Mouse (Mus musculus): ENCODE data around the gene Rab20. TPM values are rescaled to one million over a fixed set of nuclear protein-coding genes. Genes with fewer than 3 reads are reported as not detected.
A peak's percentile ranks its signal among the peaks of the same experiment; 100 is the strongest.

Rab20 gene
- polyA plus RNA-seq, 1 experiment = 1.2 TPM

GRCm38 (mm10) chr8:11419645-11420044 lies 58.9 kb downstream of the Rab20 start:
- Histone ChIP-seq H3K4me3 (ENCODE audit: insufficient read depth, low read length) (no peak overlapping the region), H3K27ac (ENCODE audit: insufficient read depth, low read length) (no peak overlapping the region), H3K4me1 (ENCODE audit: control insufficient read depth, insufficient read depth, low read length) (peaks cover 16% of the 10 kb centered on the region)
- TF ChIP-seq POLR2A (IDR thresholded peaks at IDR 0.05; ENCODE audit: extremely low read depth, insufficient read depth, low read length) (no peak), CTCF (IDR thresholded peaks at IDR 0.05; ENCODE audit: extremely low read depth, insufficient read depth, low read length) (peak; percentile 59)

DNA sequence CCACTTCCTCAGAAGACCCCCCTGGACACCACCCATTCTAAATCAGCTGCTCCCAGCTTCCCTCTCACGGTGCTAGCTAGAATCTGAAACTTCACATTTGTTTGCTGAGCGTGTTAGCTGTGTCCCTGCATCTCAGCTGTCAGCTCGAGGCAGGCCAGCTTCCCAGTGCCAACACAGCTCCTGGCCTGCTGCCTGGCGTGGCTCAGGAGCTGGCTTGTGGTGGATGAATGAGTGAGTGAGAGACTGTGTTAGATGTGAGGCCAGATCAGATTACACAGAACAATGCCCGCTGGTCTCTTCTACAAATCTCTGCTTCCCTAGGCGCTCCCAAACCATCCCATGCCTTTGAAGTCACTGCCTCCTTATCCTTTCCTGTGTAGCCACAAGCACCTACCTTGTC lies 59.3 kb downstream of the Rab20 start:
- TF ChIP-seq CTCF (IDR thresholded peaks at IDR 0.05; ENCODE audit: extremely low read depth, insufficient read depth, low read length) = no peak
- no peak for TF ChIP-seq POLR2A (IDR thresholded peaks at IDR 0.05; ENCODE audit: extremely low read depth, insufficient read depth, low read length)
- no peak overlapping the region for H3K27ac ChIP-seq (ENCODE audit: insufficient read depth, low read length)
- H3K4me3 ChIP-seq (ENCODE audit: insufficient read depth, low read length) = no peak overlapping the region
- peaks cover 17% of the 10 kb centered on the region for H3K4me1 ChIP-seq (ENCODE audit: control insufficient read depth, insufficient read depth, low read length)

- no peak for TF ChIP-seq POLR2A (IDR thresholded peaks at IDR 0.05; ENCODE audit: extremely low read depth, insufficient read depth, low read length)
- no peak for TF ChIP-seq CTCF (IDR thresholded peaks at IDR 0.05; ENCODE audit: extremely low read depth, insufficient read depth, low read length)
- Histone ChIP-seq H3K27ac (ENCODE audit: insufficient read depth, low read length) (0 out of 2 replicates have a peak overlapping the region, but pooled peaks have one; percentile 8), H3K4me1 (ENCODE audit: control insufficient read depth, insufficient read depth, low read length) (peaks cover 16% of the 10 kb centered on the region), H3K4me3 (ENCODE audit: insufficient read depth, low read length) (no peak overlapping the region)
Observed at GRCm38 (mm10) chr8:11417762-11418161, 60.7 kb downstream of the Rab20 start.

GRCm38 (mm10) chr8:11415089-11415488 lies 63.4 kb downstream of the Rab20 start:
- no peak overlapping the region for H3K4me3 ChIP-seq (ENCODE audit: insufficient read depth, low read length)
- H3K4me1 ChIP-seq (ENCODE audit: control insufficient read depth, insufficient read depth, low read length) = peaks cover 10% of the 10 kb centered on the region
- TF ChIP-seq POLR2A (IDR thresholded peaks at IDR 0.05; ENCODE audit: extremely low read depth, insufficient read depth, low read length) (no peak), CTCF (IDR thresholded peaks at IDR 0.05; ENCODE audit: extremely low read depth, insufficient read depth, low read length) (0 out of 2 replicates have a peak, but pooled peaks have one; percentile 21)
- no peak overlapping the region for H3K27ac ChIP-seq (ENCODE audit: insufficient read depth, low read length)

GRCm38 (mm10) chr8:11414304-11414703 lies 64.2 kb downstream of the Rab20 start:
- Histone ChIP-seq H3K27ac (ENCODE audit: insufficient read depth, low read length) (no peak overlapping the region; the same call in 1 of the 2 replicates), H3K4me3 (ENCODE audit: insufficient read depth, low read length) (no peak overlapping the region), H3K4me1 (ENCODE audit: control insufficient read depth, insufficient read depth, low read length) (peaks cover 8% of the 10 kb centered on the region)
- TF ChIP-seq POLR2A (IDR thresholded peaks at IDR 0.05; ENCODE audit: extremely low read depth, insufficient read depth, low read length) (no peak), CTCF (IDR thresholded peaks at IDR 0.05; ENCODE audit: extremely low read depth, insufficient read depth, low read length) (no peak)

DNA sequence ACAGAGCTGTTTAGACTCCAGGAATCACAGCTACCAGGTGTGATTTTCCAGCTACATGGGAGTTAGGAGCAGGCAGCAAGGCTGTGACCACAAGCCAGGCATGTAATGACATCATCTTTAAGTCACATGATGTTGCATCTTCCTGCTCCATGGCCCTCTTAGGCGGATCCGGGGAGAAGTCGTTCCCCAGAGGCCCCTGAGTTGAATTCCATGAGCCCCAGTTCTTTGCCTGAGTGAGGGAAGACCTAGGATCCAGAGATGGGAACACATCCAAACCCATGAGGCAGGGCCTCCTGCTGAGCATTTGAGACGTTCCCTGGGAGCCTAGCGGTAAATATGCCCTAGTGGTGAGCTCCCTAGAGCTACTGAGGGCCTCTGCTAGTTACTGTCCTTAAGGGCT lies 66.1 kb downstream of the Rab20 start:
- H3K4me3 ChIP-seq (ENCODE audit: insufficient read depth, low read length) = no peak overlapping the region
- H3K27ac ChIP-seq (ENCODE audit: insufficient read depth, low read length) = no peak overlapping the region
- TF ChIP-seq POLR2A (IDR thresholded peaks at IDR 0.05; ENCODE audit: extremely low read depth, insufficient read depth, low read length) (no peak), CTCF (IDR thresholded peaks at IDR 0.05; ENCODE audit: extremely low read depth, insufficient read depth, low read length) (no peak)
- peaks cover 3% of the 10 kb centered on the region; the same call in 1 of the 2 replicates for H3K4me1 ChIP-seq (ENCODE audit: control insufficient read depth, insufficient read depth, low read length)

DNA sequence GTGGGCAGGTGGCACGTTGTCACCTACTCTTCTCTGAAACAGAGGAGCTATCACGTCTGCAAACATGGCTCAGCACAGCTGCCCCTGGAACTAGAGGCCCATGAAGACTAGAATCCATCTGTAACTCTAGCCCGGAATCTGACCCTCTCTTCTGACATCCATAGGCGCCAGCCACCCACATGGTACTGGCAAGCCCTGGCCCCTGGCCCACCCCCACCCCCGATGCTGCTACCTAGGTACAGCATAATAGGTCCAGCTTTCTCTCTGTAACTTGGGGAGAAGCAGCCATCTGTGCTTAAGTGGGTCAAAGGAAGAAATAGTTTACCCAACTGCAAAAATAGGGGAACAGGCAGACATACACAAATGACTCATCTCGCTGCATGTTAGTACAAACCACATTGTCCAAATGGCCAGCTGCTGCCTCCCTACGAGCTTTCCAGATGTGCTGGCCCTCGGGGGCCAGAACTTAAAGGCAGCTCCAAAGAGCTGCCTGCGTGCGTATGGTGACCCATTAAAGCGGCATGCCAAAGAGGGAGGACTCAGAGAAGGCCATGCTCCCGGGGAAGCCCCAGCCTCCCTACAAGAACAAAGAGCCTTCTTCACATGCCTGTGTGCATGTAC lies 66.9 kb downstream of the Rab20 start:
- Histone ChIP-seq H3K4me3 (ENCODE audit: insufficient read depth, low read length) (no peak overlapping the region), H3K4me1 (ENCODE audit: control insufficient read depth, insufficient read depth, low read length) (peaks cover 4% of the 10 kb centered on the region; the same call in 1 of the 2 replicates), H3K27ac (ENCODE audit: insufficient read depth, low read length) (no peak overlapping the region)
- TF ChIP-seq CTCF (IDR thresholded peaks at IDR 0.05; ENCODE audit: extremely low read depth, insufficient read depth, low read length) = no peak

DNA sequence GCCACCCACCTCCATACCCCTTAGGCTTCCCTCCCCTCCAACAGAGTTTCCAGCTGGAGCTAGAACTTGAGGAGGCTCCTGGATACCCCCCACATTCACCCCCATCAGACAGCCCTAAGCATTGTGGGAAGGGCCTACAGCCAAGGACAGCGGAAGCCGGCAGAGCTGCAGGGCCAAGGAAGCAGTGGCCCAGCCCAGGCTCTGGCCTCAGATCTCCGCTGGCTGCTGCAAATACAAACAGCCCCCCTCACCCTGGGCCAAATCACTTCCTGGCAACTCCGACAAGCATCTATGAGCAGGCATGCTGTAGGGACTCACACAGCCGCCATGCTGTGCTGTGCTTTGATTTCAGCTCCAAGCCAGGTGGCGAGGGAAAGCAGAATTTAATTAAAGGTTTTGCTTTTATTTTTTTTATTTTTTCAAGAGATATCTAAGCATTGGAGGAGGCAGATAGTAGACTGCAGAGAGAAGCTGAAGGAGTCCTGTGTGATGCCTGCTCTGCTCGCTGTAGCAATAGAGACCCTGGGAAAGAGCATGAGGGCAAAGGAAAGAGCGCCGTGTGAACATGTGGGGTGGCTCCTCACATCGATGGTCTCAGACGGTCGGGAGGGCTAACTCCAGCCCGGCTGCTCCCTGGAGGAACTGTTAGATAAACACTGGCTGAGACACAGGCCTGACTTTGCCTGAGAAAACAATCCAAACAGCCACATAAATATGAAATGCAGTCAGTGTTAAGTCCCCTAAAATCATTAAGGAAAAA lies 72.6 kb downstream of the Rab20 start:
- no peak overlapping the region for H3K4me3 ChIP-seq (ENCODE audit: insufficient read depth, low read length)
- H3K4me1 ChIP-seq (ENCODE audit: control insufficient read depth, insufficient read depth, low read length) = peaks cover 3% of the 10 kb centered on the region; the same call in 1 of the 2 replicates
- TF ChIP-seq CTCF (IDR thresholded peaks at IDR 0.05; ENCODE audit: extremely low read depth, insufficient read depth, low read length) (no peak), POLR2A (IDR thresholded peaks at IDR 0.05; ENCODE audit: extremely low read depth, insufficient read depth, low read length) (no peak)
- no peak overlapping the region for H3K27ac ChIP-seq (ENCODE audit: insufficient read depth, low read length)

DNA sequence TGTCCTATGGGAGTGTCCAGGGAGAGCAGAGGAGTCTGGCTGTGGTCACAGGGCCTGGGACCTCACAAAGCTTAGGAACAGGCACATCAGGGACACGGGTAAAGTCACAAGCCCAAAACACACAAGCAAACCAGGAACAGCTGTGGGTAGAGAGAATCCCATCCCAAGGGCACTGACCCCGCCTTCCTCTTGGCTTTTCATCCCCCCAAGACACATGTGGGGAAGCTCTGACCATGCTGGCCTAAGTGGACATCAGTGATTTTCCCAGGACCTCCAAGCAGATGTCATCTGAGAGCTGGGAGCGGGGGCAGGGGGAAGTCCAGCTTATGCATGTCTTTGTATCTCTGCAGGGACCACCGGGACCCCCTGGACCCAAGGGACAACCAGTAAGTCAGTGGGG lies 73.9 kb downstream of the Rab20 start:
- Histone ChIP-seq H3K4me3 (ENCODE audit: insufficient read depth, low read length) (no peak overlapping the region), H3K27ac (ENCODE audit: insufficient read depth, low read length) (no peak overlapping the region), H3K4me1 (ENCODE audit: control insufficient read depth, insufficient read depth, low read length) (peaks cover 3% of the 10 kb centered on the region; the same call in 1 of the 2 replicates)
- TF ChIP-seq POLR2A (IDR thresholded peaks at IDR 0.05; ENCODE audit: extremely low read depth, insufficient read depth, low read length) (no peak), CTCF (IDR thresholded peaks at IDR 0.05; ENCODE audit: extremely low read depth, insufficient read depth, low read length) (no peak)

GRCm38 (mm10) chr8:11403813-11404212 lies 74.7 kb downstream of the Rab20 start:
- TF ChIP-seq POLR2A (IDR thresholded peaks at IDR 0.05; ENCODE audit: extremely low read depth, insufficient read depth, low read length) (no peak), CTCF (IDR thresholded peaks at IDR 0.05; ENCODE audit: extremely low read depth, insufficient read depth, low read length) (no peak)
- Histone ChIP-seq H3K4me1 (ENCODE audit: control insufficient read depth, insufficient read depth, low read length) (peaks cover 3% of the 10 kb centered on the region; the same call in 1 of the 2 replicates), H3K27ac (ENCODE audit: insufficient read depth, low read length) (no peak overlapping the region), H3K4me3 (ENCODE audit: insufficient read depth, low read length) (no peak overlapping the region)

Other genes starting within 250 kb of the Rab20 start
- gene Col4a2, start 165.9 kb downstream of the Rab20 start, polyA plus RNA-seq (2012; rRNA removed) = 26.3 and 31.7 TPM in 2 replicates
- gene Col4a1, start 165.9 kb downstream of the Rab20 start, polyA plus RNA-seq (2012; rRNA removed) = 29.3 TPM in 2 replicates
- gene Naxd, start 18.8 kb upstream of the Rab20 start, polyA plus RNA-seq (2012; rRNA removed) = 96.5 and 98.5 TPM in 2 replicates
- 25.9 and 27.4 TPM in 2 replicates for gene Cars2, start 72.1 kb upstream of the Rab20 start, polyA plus RNA-seq (2012; rRNA removed)
- 45.5 and 52.9 TPM in 2 replicates for gene Ing1, start 76.9 kb upstream of the Rab20 start, polyA plus RNA-seq (2012; rRNA removed)
- gene Ankrd10, start 157.0 kb upstream of the Rab20 start, polyA plus RNA-seq (2012; rRNA removed) = 65.9 and 67.2 TPM in 2 replicates
- not detected in 2 replicates for gene 1700016D06Rik, start 222.4 kb upstream of the Rab20 start, polyA plus RNA-seq (2012; rRNA removed)
- 71.1 and 75.9 TPM in 2 replicates for gene Arhgef7, start 249.0 kb upstream of the Rab20 start, polyA plus RNA-seq (2012; rRNA removed)